Mouse (Mus musculus) bone marrow, adult 2 months (tissue): ENCODE data around the gene Psd.

ENCODE experiments used
- CTCF ChIP-seq: fragments of 200-500 bp; IDR thresholded peaks from 2 replicates; pipeline ENCODE4 v1.5.1; 2011; ENCODE audit warnings: low read length, control low read depth; ENCODE audit not compliant: control insufficient read depth, insufficient read depth
- POLR2A ChIP-seq: fragments of 200-500 bp; IDR thresholded peaks from 2 replicates; pipeline ENCODE4 v1.6.1; 2011; ENCODE audit warnings: low read depth, mild to moderate bottlenecking, control low read depth, low read length, borderline replicate concordance; ENCODE audit not compliant: control insufficient read depth

- TF ChIP-seq POLR2A (no peak), CTCF (no peak)
Measured at GRCm38 (mm10) chr19:46320076-46320785, 6.7 kb downstream of the Psd start.
